Mouse (Mus musculus) common myeloid progenitor, adult 5-6 weeks (primary cell): ENCODE measurements around the gene Cabp7. TPM values are rescaled to one million over a fixed set of nuclear protein-coding genes. Genes with fewer than 3 reads are reported as not detected.
A peak's percentile ranks its signal among the peaks of the same experiment; 100 is the strongest.

Source experiments
- ATAC-seq: replicated peaks from 2 replicates; pipeline ENCODE4 v1.8.0; 2016; ENCODE audit warnings: low read depth, mild to moderate bottlenecking, moderate TSS enrichment, inconsistent platforms; ENCODE audit not compliant: poor library complexity, severe bottlenecking
- total RNA-seq: library from RNA; stranded (forward); fragments of 200-1000, 187-1606 nt; gene quantifications from 2 replicates; pipeline ENCODE4 v1.2.3, GENCODE M21; 2017

Cabp7 gene
- total RNA-seq: not detected in 2 replicates

DNA sequence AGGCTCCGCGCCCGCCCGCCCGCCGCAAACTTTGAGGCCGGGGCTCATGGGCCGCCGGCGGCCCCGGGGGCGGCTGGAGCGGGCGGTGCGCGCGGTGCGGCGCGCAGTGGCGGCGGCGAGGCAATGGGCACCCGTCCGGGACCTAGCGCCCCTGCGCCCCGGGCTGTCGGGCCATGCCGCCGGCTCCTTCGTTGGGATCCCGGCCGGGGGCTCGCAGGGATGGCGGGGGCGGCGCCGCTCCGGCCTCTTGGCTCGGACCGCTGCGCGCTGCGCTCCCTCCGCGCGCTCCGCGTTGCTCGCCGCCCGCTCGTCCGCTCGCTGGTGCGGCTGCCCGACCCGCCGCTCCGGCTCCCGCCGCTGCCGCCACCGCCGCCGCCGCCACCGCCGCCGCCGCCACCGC lies at the start of gene Cabp7:
TSS of gene Cabp7 (minus strand) at position 46 of the 400 bp plus-strand sequence.
- no peak for ATAC-seq

DNA sequence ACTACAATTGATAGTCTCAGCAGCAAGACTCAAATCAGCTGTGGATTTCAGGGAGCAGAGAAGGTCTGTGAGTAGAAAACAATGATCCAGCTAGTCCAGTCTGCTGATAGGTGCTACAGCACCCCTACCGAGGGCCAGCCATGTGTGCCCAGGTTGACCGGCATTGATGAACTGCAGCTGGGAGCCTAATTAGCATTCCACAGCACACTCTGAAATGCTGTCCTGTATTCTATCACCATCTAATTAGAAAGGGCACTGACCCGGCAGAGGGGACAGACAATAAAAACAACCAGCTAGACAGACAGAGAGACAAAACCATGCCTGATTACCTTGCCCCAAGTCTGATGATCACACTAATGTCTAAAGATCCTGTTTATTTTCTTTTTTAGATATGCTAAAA lies 46.4 kb upstream of the Cabp7 start:
- no peak for ATAC-seq

- no peak for ATAC-seq
Observed at GRCm38 (mm10) chr11:4791549-4791948, 45.0 kb upstream of the Cabp7 start.

- ATAC-seq: no peak
Observed at GRCm38 (mm10) chr11:4789691-4790090, 43.1 kb upstream of the Cabp7 start.

DNA sequence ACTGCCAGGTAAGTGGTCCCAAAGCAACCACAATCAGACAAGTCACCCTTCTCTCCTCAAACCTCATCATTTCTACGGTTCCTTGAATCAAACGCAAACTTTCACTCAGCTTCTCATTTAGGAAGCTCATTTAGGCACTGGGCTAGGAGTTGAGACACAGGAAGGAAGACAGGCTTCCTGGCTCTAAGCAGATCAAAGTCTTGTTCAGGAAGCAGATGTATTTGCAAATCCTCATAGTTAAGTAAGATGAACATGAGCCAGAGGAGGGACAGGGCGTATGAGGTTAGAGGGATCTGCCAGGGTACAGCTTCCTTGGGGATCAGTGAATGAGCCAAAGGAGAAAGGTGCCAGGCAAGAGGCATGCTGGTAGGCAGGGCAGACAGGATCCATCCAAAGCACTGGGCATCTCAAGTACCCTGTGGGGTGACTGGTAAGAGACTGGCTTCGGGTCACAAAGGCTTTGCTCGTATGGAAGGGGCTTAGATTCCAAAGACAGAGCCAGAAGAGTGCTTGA lies 38.1 kb upstream of the Cabp7 start:
- peak; percentile 80 for ATAC-seq

- ATAC-seq: no peak
Observed at GRCm38 (mm10) chr11:4783116-4783515, 36.5 kb upstream of the Cabp7 start.

DNA sequence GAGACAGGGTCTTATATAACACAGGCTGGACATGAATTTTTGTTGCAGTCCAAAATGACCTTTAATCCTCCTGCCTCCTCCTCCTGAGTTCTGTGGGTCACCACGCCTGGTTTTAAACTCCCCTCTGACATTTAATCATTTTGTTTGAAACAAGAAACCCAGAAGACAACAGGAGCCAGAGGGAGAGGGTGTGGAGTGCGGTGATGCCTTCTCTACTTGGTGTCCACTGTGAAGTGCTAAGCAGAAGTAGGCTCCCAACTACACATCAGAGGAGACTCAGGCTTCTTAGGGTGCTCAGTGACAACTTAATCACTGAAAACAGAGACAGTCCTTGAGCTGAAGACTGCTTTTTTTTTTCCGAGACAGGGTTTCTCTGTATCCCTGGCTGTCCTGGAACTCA lies 34.3 kb upstream of the Cabp7 start:
- ATAC-seq: no peak

DNA sequence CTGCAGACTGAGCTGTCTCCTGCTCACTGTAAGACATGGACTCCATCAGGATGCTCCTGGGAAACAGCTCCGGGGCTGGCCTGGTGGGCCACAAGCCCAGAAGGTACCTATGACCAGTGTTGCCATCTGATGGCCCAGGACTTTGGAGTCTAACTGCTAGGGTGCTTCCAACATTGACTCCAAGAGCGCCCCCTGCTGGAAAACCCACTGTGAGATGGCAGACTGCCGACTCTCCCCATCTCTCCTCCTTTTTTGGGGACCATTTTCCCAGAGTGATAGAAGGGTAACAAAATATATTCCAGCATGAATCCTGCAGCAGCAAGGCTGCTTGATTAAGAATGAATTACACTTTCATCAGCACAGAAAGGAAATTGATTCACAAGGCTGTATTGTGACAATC lies 26.3 kb upstream of the Cabp7 start:
- ATAC-seq: 0 out of 2 replicates have a peak, but pooled peaks have one; percentile 45

- ATAC-seq: no peak
Observed at GRCm38 (mm10) chr11:4771756-4772155, 25.2 kb upstream of the Cabp7 start.

DNA sequence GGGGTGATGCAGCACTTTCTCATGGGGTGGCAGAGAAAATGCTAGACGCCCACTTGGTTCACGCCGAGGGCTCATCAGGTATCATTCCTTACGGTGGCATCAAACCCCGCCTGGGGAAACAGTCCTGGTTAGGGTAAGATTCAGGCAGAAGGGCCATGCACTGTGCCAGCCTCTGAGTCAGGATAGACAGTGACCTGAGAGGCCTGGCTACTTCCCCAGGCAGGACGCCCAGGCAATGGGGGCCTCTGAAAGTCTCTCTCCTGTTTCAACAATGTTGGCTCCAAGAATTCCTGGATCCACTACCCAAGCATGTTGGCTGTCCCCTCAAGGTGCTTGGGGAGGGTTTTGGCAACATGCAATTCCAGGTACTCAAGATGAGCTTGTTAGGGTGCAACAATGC lies 23.3 kb upstream of the Cabp7 start:
- no peak for ATAC-seq

GRCm38 (mm10) chr11:4769293-4769692 lies 22.7 kb upstream of the Cabp7 start:
- no peak for ATAC-seq

- ATAC-seq: no peak
Observed at GRCm38 (mm10) chr11:4768399-4768798, 21.8 kb upstream of the Cabp7 start.

GRCm38 (mm10) chr11:4764476-4764875 lies 17.9 kb upstream of the Cabp7 start:
- no peak for ATAC-seq

- no peak for ATAC-seq
Observed at GRCm38 (mm10) chr11:4763631-4764030, 17.1 kb upstream of the Cabp7 start.

- no peak for ATAC-seq
Observed at GRCm38 (mm10) chr11:4762511-4762910, 15.9 kb upstream of the Cabp7 start.

GRCm38 (mm10) chr11:4761991-4762390 lies 15.4 kb upstream of the Cabp7 start:
- ATAC-seq: no peak

GRCm38 (mm10) chr11:4760438-4760837 lies 13.9 kb upstream of the Cabp7 start:
- no peak for ATAC-seq

- ATAC-seq: no peak
Observed at GRCm38 (mm10) chr11:4757789-4758158, 11.2 kb upstream of the Cabp7 start.

- no peak for ATAC-seq
Observed at GRCm38 (mm10) chr11:4756984-4757788, 10.6 kb upstream of the Cabp7 start.

DNA sequence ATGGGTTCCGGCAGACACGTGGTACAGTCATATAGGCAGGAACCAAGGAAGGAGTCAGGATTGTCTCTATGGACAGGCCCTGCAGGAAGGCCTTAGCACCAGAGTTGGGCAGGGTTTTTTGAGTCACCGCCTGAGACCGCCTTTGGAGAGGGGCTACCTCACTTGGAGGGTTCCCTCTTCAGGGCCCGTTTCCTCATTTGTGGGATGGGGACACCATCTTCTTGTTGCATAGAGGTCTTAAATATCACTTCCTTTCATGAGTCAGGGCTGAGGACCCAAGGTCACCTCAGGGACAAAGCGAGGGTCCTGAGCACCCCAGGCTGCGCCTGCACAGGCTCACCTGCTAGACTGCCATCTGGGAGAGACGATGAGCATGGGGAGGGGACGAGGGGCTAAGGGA lies 9.9 kb upstream of the Cabp7 start:
- ATAC-seq: 0 out of 2 replicates have a peak, but pooled peaks have one; percentile 22

DNA sequence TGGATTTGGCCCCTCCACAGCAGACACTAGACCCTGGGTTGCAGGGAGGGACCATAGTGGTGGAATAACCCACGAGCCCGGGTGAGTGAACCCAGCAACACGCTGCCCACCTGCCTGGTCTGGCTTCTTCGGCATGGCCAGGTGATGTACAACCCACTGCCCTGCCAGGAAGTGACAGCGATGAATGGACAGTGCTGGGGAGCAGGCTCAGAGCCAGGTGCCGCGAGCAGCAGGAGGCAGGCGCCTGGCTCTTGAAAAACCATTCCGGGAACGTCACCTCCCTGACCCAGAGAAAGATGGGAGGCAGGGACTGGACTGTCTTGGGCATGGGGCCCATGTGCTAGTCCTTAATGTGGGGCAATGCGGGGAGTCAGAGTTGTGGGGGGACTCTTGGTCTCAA lies 8.3 kb upstream of the Cabp7 start:
- no peak for ATAC-seq

- ATAC-seq: no peak
Observed at GRCm38 (mm10) chr11:4754036-4754435, 7.5 kb upstream of the Cabp7 start.
